Mouse (Mus musculus) fat pad, adult 2 months (tissue): Measurements from ENCODE around the gene Btbd35f16.
"Not testable (repeated sequence)": the region's sequence is repeated elsewhere in the genome, so short reads cannot be mapped to it uniquely, and the experiment has no call there.

ENCODE experiments used
- DNase-seq: peaks from one replicate; pipeline ENCODE4 v3.0.0-alpha.2; 2011; ENCODE audit warnings: low read depth, low spot score; ENCODE audit errors: extremely low read depth

Btbd35f16 gene

GRCm38 (mm10) chrX:3956902-3957301 is at the start of gene Btbd35f16:
TSS of gene Btbd35f16 (minus strand) at chrX:3957002.
- DNase-seq, result not testable (repeated sequence)
